Mouse (Mus musculus) right cerebral cortex, postnatal 36 days (tissue): ENCODE measurements around the gene Erbb2.

ENCODE experiments used
- DNase-seq, 2 experiments: peaks; one replicate each; pipeline ENCODE4 v3.0.0; 2022; ENCODE audit warnings: low spot score in 2 of 2, mixed read lengths in 1 of 2

Erbb2 gene

GRCm38 (mm10) chr11:98418939-98419547 lies 6.8 kb downstream of the Erbb2 start:
- DNase-seq: no peak

- DNase-seq: no peak
Observed at GRCm38 (mm10) chr11:98426592-98426991, 14.3 kb downstream of the Erbb2 start.

DNA sequence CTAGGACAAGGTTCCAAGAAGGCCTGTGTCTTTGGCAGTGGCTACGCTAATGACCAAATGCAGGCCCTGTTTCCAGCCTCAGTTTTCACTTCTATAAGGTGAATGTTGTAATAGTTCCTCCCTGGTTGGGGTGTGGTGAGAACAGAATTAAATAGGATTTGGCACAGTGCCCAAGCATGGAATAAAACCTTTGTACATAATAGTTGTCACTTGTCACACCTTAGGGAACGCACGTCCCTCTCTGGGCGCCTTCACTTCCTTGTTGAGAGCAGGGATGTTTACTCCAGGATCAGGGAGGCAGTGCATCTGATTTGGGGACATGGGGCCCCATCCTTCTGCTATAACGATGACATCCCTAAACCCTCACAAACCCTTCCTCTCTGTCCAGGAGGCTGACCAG lies 16.2 kb downstream of the Erbb2 start:
- DNase-seq: no peak

DNA sequence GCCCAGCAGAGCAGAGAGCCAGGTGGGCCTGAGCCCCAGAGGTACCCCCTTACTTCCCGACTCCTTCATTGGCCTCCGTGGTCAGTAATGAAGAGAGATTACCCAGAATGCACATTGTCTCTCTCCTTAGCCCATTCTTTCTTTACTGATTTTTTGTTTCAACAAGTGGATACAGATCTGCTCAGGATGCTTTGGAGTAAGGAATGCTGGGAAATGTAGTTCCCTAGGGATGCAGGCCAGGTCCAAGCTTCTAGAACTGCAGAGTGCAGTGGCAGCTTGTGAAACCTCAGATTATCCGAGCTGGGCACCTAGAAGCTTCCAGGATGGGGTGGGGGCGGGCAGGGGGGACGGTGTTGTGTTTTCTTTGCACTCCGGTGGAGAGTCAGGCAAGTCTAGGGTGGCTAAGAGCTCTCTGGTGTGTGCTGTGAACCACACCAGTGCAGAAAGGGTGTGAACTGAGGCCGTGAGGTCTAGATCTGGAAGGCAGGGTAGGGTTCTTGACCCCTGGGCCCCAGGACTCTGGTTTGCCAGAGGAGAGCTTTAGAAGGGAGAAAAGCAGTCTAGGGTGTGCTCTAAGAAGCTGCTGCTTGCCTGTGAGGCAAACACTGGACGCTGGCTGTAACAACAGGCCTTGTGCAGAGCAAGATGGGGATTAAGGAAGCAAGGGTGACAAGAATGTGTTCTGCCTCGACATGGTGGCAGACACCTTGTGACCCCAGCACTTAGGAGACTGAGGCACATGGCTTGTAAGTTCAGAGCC lies 19.7 kb downstream of the Erbb2 start:
- DNase-seq: no peak

GRCm38 (mm10) chr11:98435723-98436122 lies 23.5 kb downstream of the Erbb2 start:
- no peak for DNase-seq

DNA sequence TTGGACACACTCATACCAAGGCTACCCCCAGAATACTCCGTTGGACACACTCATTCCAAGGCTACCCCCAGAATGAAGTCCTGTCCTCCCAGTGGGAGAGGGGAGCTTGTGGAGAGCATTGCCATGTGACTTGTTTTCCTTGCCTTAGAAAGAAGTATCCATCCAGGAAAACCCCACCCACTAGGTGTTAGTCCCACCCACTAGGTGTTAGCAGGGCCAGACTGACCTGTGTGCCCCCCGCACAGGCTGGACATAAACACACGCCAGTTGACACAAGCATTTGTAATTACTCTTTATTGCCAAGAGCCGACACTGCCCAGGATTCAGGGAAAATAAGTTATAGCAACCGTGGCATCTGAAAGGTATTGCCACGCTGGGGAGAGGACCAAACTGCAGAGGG lies 25.2 kb downstream of the Erbb2 start:
- DNase-seq: no peak

DNA sequence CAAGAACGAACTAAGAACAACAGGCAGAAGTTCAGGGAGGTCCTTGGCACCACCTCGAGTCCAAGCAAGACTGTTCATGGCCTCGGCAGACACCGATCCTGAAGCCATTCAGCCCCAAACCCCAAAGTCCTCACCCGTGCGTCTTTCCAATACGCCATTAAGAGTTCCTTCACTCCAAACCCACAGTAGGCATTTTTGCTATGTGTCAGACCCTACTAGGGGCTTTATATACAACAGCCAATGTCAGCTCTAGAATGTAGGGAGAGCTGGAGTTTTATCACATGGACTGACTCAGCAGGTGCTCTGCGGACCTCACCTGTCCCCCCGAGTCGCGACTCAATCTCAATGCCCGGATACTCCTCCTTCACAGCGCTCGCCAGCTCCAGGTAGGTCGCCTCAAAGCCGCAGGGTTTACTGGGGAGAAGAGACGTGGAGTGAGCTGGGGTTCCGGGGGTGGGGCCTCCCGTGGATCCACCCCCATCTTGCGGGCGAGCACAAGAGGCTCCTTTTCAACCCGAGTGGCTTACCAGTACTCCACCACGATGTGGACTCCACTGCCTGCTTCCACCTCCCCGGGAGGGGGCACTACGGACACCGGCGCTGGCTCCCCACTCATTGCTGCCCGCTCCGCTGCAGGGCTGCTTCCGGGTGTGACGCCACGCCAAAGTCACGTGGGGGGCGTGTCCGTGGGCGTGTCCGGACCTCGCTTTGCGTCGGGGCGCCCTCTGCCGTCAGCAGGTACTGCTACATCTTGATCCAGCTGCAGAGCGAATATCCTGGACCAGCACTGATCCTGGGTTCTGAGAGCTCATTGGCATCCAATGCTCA lies 26.3 kb downstream of the Erbb2 start, which contains the start of gene Mien1:
TSS of gene Mien1 (minus strand) at position 661 of the 828 bp plus-strand sequence.
- peak; percentile 91 to 92 for DNase-seq

- DNase-seq: no peak
Observed at GRCm38 (mm10) chr11:98443688-98444087, 31.4 kb downstream of the Erbb2 start.

DNA sequence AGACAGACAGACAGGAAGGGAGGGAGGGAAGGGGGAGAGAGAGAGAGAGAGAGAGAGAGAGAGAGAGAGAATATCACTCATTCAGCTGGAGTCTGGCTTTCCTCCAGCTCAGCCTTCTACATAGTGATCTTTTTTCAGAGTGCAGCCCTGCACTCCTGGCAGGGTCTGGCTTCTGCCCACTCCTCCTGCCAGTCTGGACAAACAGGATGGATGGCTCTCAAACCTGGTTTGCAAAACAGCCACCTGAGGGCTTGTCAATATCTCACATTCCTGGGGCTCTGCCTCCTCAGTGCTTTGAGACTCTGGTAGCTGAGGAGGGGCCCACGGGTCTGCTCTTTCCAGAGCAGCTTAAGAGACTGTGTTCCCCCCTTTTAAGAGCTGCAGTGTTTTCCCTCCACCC lies 33.0 kb downstream of the Erbb2 start:
- DNase-seq: no peak

DNA sequence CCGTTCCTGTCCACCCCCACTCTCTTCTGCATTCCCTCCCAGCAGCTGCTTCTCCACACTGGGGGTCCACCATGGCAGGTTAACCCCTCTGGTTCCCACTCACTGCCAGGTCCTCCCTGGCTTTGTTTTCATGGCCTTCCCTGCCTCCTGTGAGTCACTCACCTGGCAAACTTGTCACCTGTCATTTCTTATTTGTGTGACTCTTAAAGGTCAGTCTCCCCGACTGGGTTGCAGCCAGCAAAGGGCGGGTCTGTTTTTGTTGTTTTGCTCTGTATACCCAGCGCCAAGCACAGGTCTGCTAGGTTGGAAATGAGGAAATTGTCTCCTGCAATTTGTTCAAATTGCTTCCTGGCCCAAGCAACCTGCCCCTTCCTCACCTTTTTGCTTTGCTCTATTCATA lies 33.4 kb downstream of the Erbb2 start:
- no peak for DNase-seq

DNA sequence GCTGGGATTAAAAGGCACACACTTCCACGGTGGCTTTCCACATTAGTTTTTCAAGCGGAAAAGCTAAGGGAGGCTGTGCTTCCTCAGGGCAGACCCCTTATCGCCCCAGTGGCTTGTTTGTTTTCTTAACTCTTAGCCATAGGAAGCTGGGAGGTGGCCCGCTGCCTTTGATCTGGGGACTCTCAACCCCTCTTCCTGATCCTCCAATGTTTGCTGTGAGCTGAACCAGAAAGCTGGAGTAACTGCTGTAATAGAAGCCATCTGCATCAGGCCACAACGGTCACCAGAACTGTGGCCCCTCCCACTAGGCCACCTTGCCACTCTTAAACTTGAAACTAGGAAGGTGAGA lies 33.9 kb downstream of the Erbb2 start, which contains the start of gene Grb7:
TSS of gene Grb7 (plus strand) at position 182 of the 349 bp plus-strand sequence.
- DNase-seq: no peak

DNA sequence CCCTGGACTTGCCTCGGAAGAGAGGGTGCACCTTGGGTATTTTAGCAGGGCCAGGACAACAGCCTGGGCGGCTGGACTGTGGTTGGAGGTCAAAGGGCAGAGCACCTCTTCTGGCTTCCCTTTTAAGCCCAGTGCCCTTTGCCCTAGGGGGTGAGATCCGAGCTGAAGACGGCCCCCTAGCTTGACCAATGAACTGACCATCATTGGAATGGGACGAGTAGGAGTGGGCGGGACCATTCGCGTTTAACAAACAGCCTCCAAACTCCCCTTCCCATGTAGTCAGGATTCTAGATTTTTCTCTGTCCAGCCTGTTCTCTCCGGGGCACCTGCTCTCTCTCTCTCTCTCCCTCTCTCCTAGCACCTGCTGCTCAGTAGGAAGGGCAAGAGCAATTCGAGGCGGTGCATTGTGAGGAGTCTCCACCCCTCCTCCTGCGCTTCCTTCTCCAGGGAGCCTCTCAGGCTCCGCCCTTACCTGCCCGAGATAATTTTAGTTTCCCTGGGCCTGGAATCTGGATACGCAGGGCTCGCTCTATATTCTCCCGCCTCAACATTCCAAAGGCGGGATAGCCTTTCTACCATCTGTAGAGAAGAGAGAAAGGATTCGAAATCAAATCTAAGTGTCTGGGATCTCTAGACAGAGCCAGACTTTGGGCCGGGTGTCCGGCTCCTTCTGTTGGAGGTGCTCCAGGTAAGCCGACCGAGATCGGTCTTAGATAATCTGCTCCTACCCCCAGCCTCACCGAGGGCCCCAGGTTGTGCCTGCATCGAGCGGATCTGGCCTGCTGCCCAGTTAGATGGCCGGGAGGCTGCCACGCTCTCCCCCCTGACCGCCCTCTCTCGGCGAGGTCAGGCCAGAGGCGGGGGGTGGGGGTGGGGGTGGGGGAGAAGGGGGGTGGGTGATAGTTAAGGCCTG lies 34.5 kb downstream of the Erbb2 start:
- DNase-seq: no peak

- DNase-seq: no peak
Observed at GRCm38 (mm10) chr11:98447475-98447834, 35.2 kb downstream of the Erbb2 start.

- no peak for DNase-seq
Observed at GRCm38 (mm10) chr11:98448191-98448790, 36.0 kb downstream of the Erbb2 start.

- DNase-seq: no peak
Observed at GRCm38 (mm10) chr11:98449419-98449818, 37.1 kb downstream of the Erbb2 start.

GRCm38 (mm10) chr11:98449921-98450771 lies 37.9 kb downstream of the Erbb2 start:
- DNase-seq: no peak

DNA sequence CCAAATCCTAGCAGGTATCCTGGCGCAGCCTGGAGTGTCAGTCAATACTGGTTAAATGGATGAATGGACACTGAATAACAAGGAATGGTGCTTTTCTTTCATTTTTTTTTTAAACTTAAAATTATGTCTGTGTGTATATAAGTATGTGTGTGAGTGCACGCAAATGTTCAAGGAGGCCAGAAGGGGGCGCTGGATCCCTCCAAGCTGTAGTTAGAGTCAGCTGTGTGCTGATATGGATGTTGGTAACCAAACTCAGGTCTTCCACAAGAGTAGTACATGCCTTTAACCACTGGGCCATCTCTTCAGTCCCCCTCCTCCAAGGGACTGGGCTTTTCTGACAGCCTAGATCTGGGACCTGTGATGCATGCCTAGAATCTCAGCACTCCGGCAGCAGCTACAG lies 43.2 kb downstream of the Erbb2 start:
- no peak for DNase-seq

GRCm38 (mm10) chr11:98456545-98456944 lies 44.3 kb downstream of the Erbb2 start:
- DNase-seq: no peak

DNA sequence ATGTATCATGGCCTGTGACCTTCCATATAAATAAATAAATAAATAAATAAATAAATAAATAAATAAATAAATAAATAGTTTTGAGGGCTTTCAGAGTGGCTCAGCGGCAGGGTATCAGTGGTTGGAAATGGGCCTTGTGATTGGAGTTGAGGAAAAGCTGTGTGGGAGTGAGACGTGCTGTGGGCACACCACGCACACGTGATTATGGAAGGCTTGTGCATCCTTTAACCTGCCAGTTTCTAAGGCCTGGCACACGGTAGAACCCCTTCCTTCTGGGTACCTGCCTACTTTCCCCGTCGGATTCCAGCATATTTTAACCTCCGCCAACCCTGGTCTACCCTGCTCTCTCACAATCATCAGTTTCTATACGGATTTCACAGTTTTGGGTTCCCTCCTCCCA lies 44.7 kb downstream of the Erbb2 start:
- no peak for DNase-seq
